Comparison of ENCODE assay signal across 10 mouse cellular contexts in the genomic region with DNA sequence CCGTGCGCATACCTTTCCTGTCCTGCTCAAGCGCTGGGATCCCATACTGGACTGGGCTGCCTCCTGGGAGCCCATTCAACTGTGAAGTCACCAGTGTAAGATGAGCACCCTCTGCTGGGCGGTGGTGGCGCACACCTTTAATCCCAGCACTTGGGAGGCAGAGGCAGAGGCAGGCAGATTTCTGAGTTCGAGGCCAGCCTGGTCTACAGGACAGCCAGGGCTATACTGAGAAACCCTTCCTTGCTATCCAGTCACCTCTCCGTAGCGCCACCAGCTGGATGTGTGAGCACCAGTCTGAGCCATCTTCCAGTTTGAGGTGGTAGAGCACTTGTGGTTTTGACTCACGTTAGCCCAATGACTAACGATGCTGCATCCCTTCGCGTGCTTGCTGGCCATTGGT. TPM values are rescaled to one million over a fixed set of nuclear protein-coding genes. Genes with fewer than 3 reads are reported as not detected.
DNase-seq lines count a peak whose midpoint lies in the region; ATAC-seq and TF ChIP-seq lines count a peak whose summit lies in the region.
"Had no signal": no experiment of that assay in that cellular context is flagged by ENCODE, and none has a peak within 500 bp of the region (broad histone marks: within the 10 kb centered on the region; RNA-seq: fewer than 3 reads in every experiment).

No protein-coding gene starts in this region.

- TF ChIP-seq EP300 in stomach, postnatal 0 days (optimal IDR thresholded peaks at IDR 0.05), result no peak

- peaks cover 7% of the 10 kb centered on the region for H3K4me1 ChIP-seq in midbrain, embryonic 11.5 days (ENCODE audit: control insufficient read depth, insufficient read depth, low read length)
- peaks cover 13% of the 10 kb centered on the region for H3K4me1 ChIP-seq in midbrain, embryonic 16.5 days (ENCODE audit: control insufficient read depth, insufficient read depth, low read length)
- no peaks in the 10 kb centered on the region for H3K4me1 ChIP-seq in stomach, postnatal 0 days (replicated peaks; ENCODE audit: control insufficient read depth, insufficient read depth)

- TF ChIP-seq CTCF in stomach, postnatal 0 days (IDR thresholded peaks at IDR 0.05; ENCODE audit: low read depth), result peak; percentile 59

- H3K27ac ChIP-seq in midbrain, embryonic 11.5 days (ENCODE audit: low read depth, low read length), result no peak overlapping the region
- H3K27ac ChIP-seq in midbrain, embryonic 16.5 days (ENCODE audit: low read length), result no peak overlapping the region
- no peak overlapping the region for H3K27ac ChIP-seq in stomach, postnatal 0 days (replicated peaks)
- H3K27ac ChIP-seq: embryonic facial prominence, embryonic 12.5 days had no signal

- no peaks in the 10 kb centered on the region for H3K9me3 ChIP-seq in midbrain, embryonic 11.5 days (ENCODE audit: control insufficient read depth, low read length)
- no peaks in the 10 kb centered on the region for H3K9me3 ChIP-seq in midbrain, embryonic 16.5 days (replicated peaks; ENCODE audit: control insufficient read depth, low read length, poor library complexity, severe bottlenecking)
- H3K9me3 ChIP-seq in stomach, postnatal 0 days (ENCODE audit: control insufficient read depth, low read length), result no peaks in the 10 kb centered on the region
- H3K9me3 ChIP-seq: embryonic facial prominence, embryonic 12.5 days had no signal

- peak; percentile 19 to 29 for DNase-seq in cerebellum, adult 18-20 months
- DNase-seq in midbrain, embryonic 11.5 days (ENCODE audit: low spot score, missing footprints), result peak; percentile 68
- peak; percentile 29 for DNase-seq in embryo, embryonic 10.5 days (ENCODE audit: low spot score)
- DNase-seq in stomach, postnatal 0 days (ENCODE audit: low spot score), result peak; percentile 38
- DNase-seq in layer of hippocampus, adult 8-10 months (ENCODE audit: low spot score in 2 of 2), result no peak
- DNase-seq in heart, postnatal 10 days, result no peak

- H3K4me3 ChIP-seq in midbrain, embryonic 11.5 days (ENCODE audit: low read depth, low read length), result no peak overlapping the region
- H3K4me3 ChIP-seq in midbrain, embryonic 16.5 days (ENCODE audit: low read depth, low read length), result no peak overlapping the region
- H3K4me3 ChIP-seq in stomach, postnatal 0 days (ENCODE audit: low read depth, low read length), result no peak overlapping the region
- H3K4me3 ChIP-seq: embryonic facial prominence, embryonic 12.5 days had no signal

- no peak overlapping the region for H3K4me2 ChIP-seq in midbrain, embryonic 11.5 days
- no peak overlapping the region for H3K4me2 ChIP-seq in midbrain, embryonic 16.5 days (ENCODE audit: low read length)
- H3K4me2 ChIP-seq in stomach, postnatal 0 days (replicated peaks; ENCODE audit: low read depth), result no peak overlapping the region
- H3K4me2 ChIP-seq: embryonic facial prominence, embryonic 12.5 days had no signal

- intact Hi-C loops in heart, postnatal 10 days (cut with DNase I), result loop anchor here (5.0 kb wide), 1 partner anchor 185 kb away; no protein-coding TSS in a partner anchor

- no peak for ATAC-seq in cerebellum, adult (ENCODE audit: insufficient number of reproducible peaks, low FRiP score, low TSS enrichment)
- no peak for ATAC-seq in midbrain, embryonic 11.5 days (ENCODE audit: low FRiP score)
- no peak for ATAC-seq in midbrain, embryonic 16.5 days
- ATAC-seq in stomach, postnatal 0 days (ENCODE audit: low FRiP score, low TSS enrichment), result no peak
- ATAC-seq: inflammation-experienced regulatory T-cells, adult 6 months had no signal

- no peaks in the 10 kb centered on the region for H3K36me3 ChIP-seq in midbrain, embryonic 11.5 days (ENCODE audit: control insufficient read depth, insufficient read depth, low read length)
- no peaks in the 10 kb centered on the region for H3K36me3 ChIP-seq in midbrain, embryonic 16.5 days (ENCODE audit: control insufficient read depth, insufficient read depth, low read length)
- no peaks in the 10 kb centered on the region for H3K36me3 ChIP-seq in stomach, postnatal 0 days (ENCODE audit: control insufficient read depth, insufficient read depth, low read length)
- H3K36me3 ChIP-seq: embryonic facial prominence, embryonic 12.5 days had no signal

- H3K9ac ChIP-seq in midbrain, embryonic 11.5 days (ENCODE audit: low read length), result no peak overlapping the region
- H3K9ac ChIP-seq in midbrain, embryonic 16.5 days (ENCODE audit: low read depth, low read length), result no peak overlapping the region
- H3K9ac ChIP-seq in stomach, postnatal 0 days (ENCODE audit: low read length), result no peak overlapping the region
- H3K9ac ChIP-seq: embryonic facial prominence, embryonic 12.5 days had no signal

- no peaks in the 10 kb centered on the region for H3K27me3 ChIP-seq in midbrain, embryonic 11.5 days (ENCODE audit: control insufficient read depth, insufficient read depth, low read length)
- H3K27me3 ChIP-seq in midbrain, embryonic 16.5 days (ENCODE audit: control insufficient read depth, insufficient read depth, low read depth, low read length), result no peaks in the 10 kb centered on the region
- no peaks in the 10 kb centered on the region for H3K27me3 ChIP-seq in stomach, postnatal 0 days (ENCODE audit: control insufficient read depth, insufficient read depth, low read length)

- 59% methylated on average over 12 of the region's 12 CpGs for WGBS in midbrain, embryonic 11.5 days
- WGBS in midbrain, embryonic 16.5 days, result 54% methylated on average over 12 of the region's 12 CpGs
- WGBS in stomach, postnatal 0 days, result 59% methylated on average over 12 of the region's 12 CpGs

RNA-seq across cellular contexts. Expression of a gene that starts 3.0 kb away (rescaled TPM):
- 145 and 150 TPM in 2 replicates for polyA plus RNA-seq in midbrain, embryonic 11.5 days (2014; fragmentation: Nextera tagmentation; extraction: Ambion mirVana)
- polyA plus RNA-seq in midbrain, embryonic 16.5 days (2015; fragmentation: Nextera tagmentation; extraction: Ambion mirVana), result 51.6 and 56.2 TPM in 2 replicates
- 67.4 and 74.5 TPM in 2 replicates for polyA plus RNA-seq in stomach, postnatal 0 days (2015; fragmentation: Nextera tagmentation; extraction: Ambion mirVana)
- 10 to 100 TPM in 2 of 4 experiments, 1 to 10 TPM in 2; 6.6 to 13.3 (median 10.9) TPM for total RNA-seq in layer of hippocampus, adult 8-10 months (2022)
- 10 to 100 TPM; 12.2 to 16.2 TPM for total RNA-seq in heart, postnatal 10 days (2021)

RNA-seq across cellular contexts. Expression of a gene that starts 48.0 kb away (rescaled TPM):
- polyA plus RNA-seq in midbrain, embryonic 11.5 days (2014; fragmentation: Nextera tagmentation; extraction: Ambion mirVana), result 1.8 and 2.6 TPM in 2 replicates
- 0.50 and 1.7 TPM in 2 replicates for polyA plus RNA-seq in midbrain, embryonic 16.5 days (2015; fragmentation: Nextera tagmentation; extraction: Ambion mirVana)
- polyA plus RNA-seq in stomach, postnatal 0 days (2015; fragmentation: Nextera tagmentation; extraction: Ambion mirVana), result 0.76 and 0.81 TPM in 2 replicates
- total RNA-seq in layer of hippocampus, adult 8-10 months (2022), result 1 to 10 TPM; 6.3 to 7.9 (median 7.3) TPM
- 10 to 100 TPM; 24.6 to 36.4 TPM for total RNA-seq in heart, postnatal 10 days (2021)

RNA-seq across cellular contexts. Expression of a gene that starts 52.0 kb away (rescaled TPM):
- 0.44 and 0.47 TPM in 2 replicates for polyA plus RNA-seq in midbrain, embryonic 11.5 days (2014; fragmentation: Nextera tagmentation; extraction: Ambion mirVana)
- 0.50 and 0.83 TPM in 2 replicates for polyA plus RNA-seq in midbrain, embryonic 16.5 days (2015; fragmentation: Nextera tagmentation; extraction: Ambion mirVana)
- 0.16 and 0.45 TPM in 2 replicates for polyA plus RNA-seq in stomach, postnatal 0 days (2015; fragmentation: Nextera tagmentation; extraction: Ambion mirVana)
- under 1 TPM in 1 of 4 experiments, not detected in 3; 0.14 TPM for total RNA-seq in layer of hippocampus, adult 8-10 months (2022)
- not detected for total RNA-seq in heart, postnatal 10 days (2021)

RNA-seq across cellular contexts. Expression of a gene that starts 52.6 kb away (rescaled TPM):
- 0.11 TPM in 1 of 2 replicates, not detected in the other for polyA plus RNA-seq in midbrain, embryonic 11.5 days (2014; fragmentation: Nextera tagmentation; extraction: Ambion mirVana)
- polyA plus RNA-seq in midbrain, embryonic 16.5 days (2015; fragmentation: Nextera tagmentation; extraction: Ambion mirVana), result not detected in 2 replicates
- polyA plus RNA-seq in stomach, postnatal 0 days (2015; fragmentation: Nextera tagmentation; extraction: Ambion mirVana), result 0.28 and 0.45 TPM in 2 replicates
- under 1 TPM; 0.25 to 0.52 (median 0.34) TPM for total RNA-seq in layer of hippocampus, adult 8-10 months (2022)
- under 1 TPM in 1 of 2 experiments, not detected in 1; 0.10 TPM for total RNA-seq in heart, postnatal 10 days (2021)

Comparison
In these comparisons a context has a peak if more than half of its experiments do, and no peak if none do; other contexts are left out.
1. DNase-seq: peak in cerebellum, adult 18-20 months (2 of 2), midbrain, embryonic 11.5 days (single experiment), embryo, embryonic 10.5 days (single experiment) and stomach, postnatal 0 days (single experiment); none in layer of hippocampus, adult 8-10 months (0 of 2) and heart, postnatal 10 days (0 of 2).